Mouse (Mus musculus) embryonic facial prominence, embryonic 12.5 days (tissue): ENCODE results near the gene Colca2. TPM values are rescaled to one million over a fixed set of nuclear protein-coding genes. Genes with fewer than 3 reads are reported as not detected.

Experiments used
- ATAC-seq: fragments of 200-750 bp; cut with Nextera tagmentation; 2 replicates; pipeline ENCODE4 v1.8.0; 2017; ENCODE audit not compliant: insufficient number of reproducible peaks, insufficient read depth, low FRiP score, low TSS enrichment
- H3K27ac ChIP-seq: fragments of 300-500 bp; sonication (generic); 2 replicates; pipeline ENCODE4 v1.5.1; 2016; ENCODE audit warnings: mild to moderate bottlenecking
- H3K27me3 ChIP-seq: fragments of 300-500 bp; sonication (generic); 2 replicates; pipeline ENCODE4 v1.6.1; 2016; ENCODE audit warnings: mild to moderate bottlenecking, moderate library complexity
- H3K36me3 ChIP-seq: fragments of 300-500 bp; sonication (generic); 2 replicates; pipeline ENCODE4 v1.6.1; 2016; ENCODE audit warnings: mild to moderate bottlenecking
- H3K4me1 ChIP-seq: fragments of 300-500 bp; sonication (generic); 2 replicates; pipeline ENCODE4 v1.6.1; 2016
- H3K4me2 ChIP-seq: fragments of 300-500 bp; sonication (generic); replicated peaks from 2 replicates; pipeline ENCODE4 v1.6.1; 2016; ENCODE audit warnings: mild to moderate bottlenecking, moderate library complexity
- H3K4me3 ChIP-seq: fragments of 300-500 bp; sonication (generic); 2 replicates; pipeline ENCODE4 v1.5.1; 2016; ENCODE audit warnings: mild to moderate bottlenecking
- H3K9ac ChIP-seq: fragments of 300-500 bp; sonication (generic); 2 replicates; pipeline ENCODE4 v1.6.1; 2016; ENCODE audit warnings: mild to moderate bottlenecking, moderate library complexity
- H3K9me3 ChIP-seq: fragments of 300-500 bp; sonication (generic); 2 replicates; pipeline ENCODE4 v1.6.1; 2016; ENCODE audit warnings: mild to moderate bottlenecking, moderate library complexity
- WGBS: fragments of 180-500 bp; shearing (Covaris S2); methylation state at CpG from one replicate; pipeline ENCODE4 v1.1.7; 2016; 5-methylcytosine and 5-hydroxymethylcytosine counted together
- polyA plus RNA-seq: library from polyadenylated mRNA; unstranded; fragments of >200 nt; fragmentation: Nextera tagmentation; extraction: Ambion mirVana; gene quantifications from 2 replicates; pipeline ENCODE4 v1.2.1, GENCODE M21; 2016

Gene Colca2
- polyA plus RNA-seq, 1 experiment from 2014 or later = 3.0 TPM

GRCm38 (mm10) chr9:51268852-51269251 lies 9.5 kb downstream of the Colca2 start:
- ATAC-seq = no peak
- Histone ChIP-seq H3K4me1 (no peaks in the 10 kb centered on the region), H3K27ac (no peak overlapping the region), H3K27me3 (no peaks in the 10 kb centered on the region), H3K9ac (no peak overlapping the region), H3K4me2 (no peak overlapping the region), H3K36me3 (no peaks in the 10 kb centered on the region), H3K4me3 (no peak overlapping the region), H3K9me3 (no peaks in the 10 kb centered on the region)
- 80% methylated on average over 5 of the region's 5 CpGs for WGBS

GRCm38 (mm10) chr9:51258426-51258825 lies 19.9 kb downstream of the Colca2 start:
- H3K27ac ChIP-seq = no peak overlapping the region
- H3K4me2 ChIP-seq = no peak overlapping the region
- WGBS = 82% methylated on average over 5 of the region's 5 CpGs
- no peak for ATAC-seq
- H3K27me3 ChIP-seq = no peaks in the 10 kb centered on the region
- no peak overlapping the region for H3K4me3 ChIP-seq
- H3K9me3 ChIP-seq = no peaks in the 10 kb centered on the region
- H3K4me1 ChIP-seq = no peaks in the 10 kb centered on the region
- H3K36me3 ChIP-seq = no peaks in the 10 kb centered on the region
- H3K9ac ChIP-seq = no peak overlapping the region

GRCm38 (mm10) chr9:51256780-51257502 lies 21.4 kb downstream of the Colca2 start:
- Histone ChIP-seq H3K27ac (no peak overlapping the region), H3K4me3 (no peak overlapping the region), H3K36me3 (no peaks in the 10 kb centered on the region), H3K9ac (no peak overlapping the region), H3K4me2 (no peak overlapping the region), H3K9me3 (no peaks in the 10 kb centered on the region), H3K4me1 (0 out of 2 replicates have a peak, but pooled peaks cover under 1% of the 10 kb centered on the region), H3K27me3 (no peaks in the 10 kb centered on the region)
- no peak for ATAC-seq
- WGBS = 69% methylated on average over 4 of the region's 4 CpGs

GRCm38 (mm10) chr9:51238741-51239385 lies 39.5 kb downstream of the Colca2 start:
- Histone ChIP-seq H3K36me3 (no peaks in the 10 kb centered on the region), H3K4me3 (no peak overlapping the region), H3K4me1 (no peaks in the 10 kb centered on the region; the same call in 1 of the 2 replicates), H3K9ac (no peak overlapping the region), H3K9me3 (no peaks in the 10 kb centered on the region), H3K4me2 (no peak overlapping the region), H3K27me3 (no peaks in the 10 kb centered on the region), H3K27ac (no peak overlapping the region)
- ATAC-seq = no peak
- 61% methylated on average over 12 of the region's 12 CpGs for WGBS

GRCm38 (mm10) chr9:51232163-51232562 lies 46.2 kb downstream of the Colca2 start:
- H3K9ac ChIP-seq = no peak overlapping the region
- no peaks in the 10 kb centered on the region for H3K4me1 ChIP-seq
- H3K9me3 ChIP-seq = no peaks in the 10 kb centered on the region
- no peak for ATAC-seq
- no peaks in the 10 kb centered on the region for H3K27me3 ChIP-seq
- H3K27ac ChIP-seq = no peak overlapping the region
- H3K36me3 ChIP-seq = no peaks in the 10 kb centered on the region
- no peak overlapping the region for H3K4me3 ChIP-seq
- no peak overlapping the region for H3K4me2 ChIP-seq
- 95% methylated on average over 8 of the region's 8 CpGs for WGBS

- no peak overlapping the region for H3K27ac ChIP-seq
- no peak for ATAC-seq
- 74% methylated on average over 4 of the region's 4 CpGs for WGBS
- no peaks in the 10 kb centered on the region for H3K4me1 ChIP-seq
- no peaks in the 10 kb centered on the region for H3K36me3 ChIP-seq
- no peak overlapping the region for H3K4me3 ChIP-seq
- no peaks in the 10 kb centered on the region for H3K9me3 ChIP-seq
- no peak overlapping the region for H3K9ac ChIP-seq
- H3K27me3 ChIP-seq = no peaks in the 10 kb centered on the region
- no peak overlapping the region for H3K4me2 ChIP-seq
Measured at GRCm38 (mm10) chr9:51230701-51231389, 47.5 kb downstream of the Colca2 start.

- ATAC-seq = no peak
- no peak overlapping the region for H3K4me3 ChIP-seq
- H3K27ac ChIP-seq = no peak overlapping the region
- H3K9ac ChIP-seq = no peak overlapping the region
- WGBS = 80% methylated on average over 5 of the region's 5 CpGs
- H3K36me3 ChIP-seq = no peaks in the 10 kb centered on the region
- no peaks in the 10 kb centered on the region for H3K9me3 ChIP-seq
- no peaks in the 10 kb centered on the region for H3K4me1 ChIP-seq
- no peak overlapping the region for H3K4me2 ChIP-seq
- H3K27me3 ChIP-seq = no peaks in the 10 kb centered on the region
Measured at GRCm38 (mm10) chr9:51225636-51226166, 52.7 kb downstream of the Colca2 start.

Other genes with a start within 250 kb of the Colca2 start
- gene Btg4, start 217.7 kb downstream of the Colca2 start, polyA plus RNA-seq = not detected in 2 replicates
- gene Layn, start 201.5 kb downstream of the Colca2 start, polyA plus RNA-seq = 3.5 and 5.1 TPM in 2 replicates
- 0.17 TPM in 1 of 2 replicates, not detected in the other for gene 4833427G06Rik, start 176.5 kb downstream of the Colca2 start, polyA plus RNA-seq
- gene Gm32742, start 113.1 kb downstream of the Colca2 start, polyA plus RNA-seq = 0.01 TPM in 1 of 2 replicates, not detected in the other
- gene Pou2af1, start 64.9 kb downstream of the Colca2 start, polyA plus RNA-seq = not detected in 2 replicates
- gene 1810046K07Rik, start 50.3 kb upstream of the Colca2 start, polyA plus RNA-seq = not detected in 2 replicates